Mouse (Mus musculus) neutrophil, adult 59 days (primary cell): Measurements from ENCODE around the gene Defa31. TPM values are rescaled to one million over a fixed set of nuclear protein-coding genes. Genes with fewer than 3 reads are reported as not detected.

Experiments
- total RNA-seq, 2 experiments: library from RNA; stranded (reverse); gene quantifications; 1 replicate in 1 of 2; 2 replicates in 1 of 2; pipeline ENCODE4 v1.2.4; 2023

The Defa31 gene
- not detected for total RNA-seq

DNA sequence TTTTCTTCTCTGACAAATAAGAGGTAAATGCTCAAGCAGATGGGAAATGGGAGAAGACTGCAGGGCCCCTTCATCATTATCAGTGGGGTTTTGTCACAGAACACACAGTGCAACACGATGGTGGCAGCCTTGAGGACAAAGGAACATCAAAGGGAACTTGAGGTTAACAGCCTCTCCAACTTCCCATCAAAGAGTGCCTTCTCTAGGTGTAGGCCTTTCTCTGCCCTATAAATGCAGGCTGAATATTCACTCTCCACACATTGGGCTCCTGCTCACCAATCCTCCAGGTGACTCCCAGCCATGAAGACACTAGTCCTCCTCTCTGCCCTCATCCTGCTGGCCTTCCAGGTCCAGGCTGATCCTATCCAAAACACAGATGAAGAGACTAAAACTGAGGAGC is at the start of gene Defa31:
Gene Defa31, plus strand, starts transcription at position 301 of the 400 bp plus-strand sequence.

DNA sequence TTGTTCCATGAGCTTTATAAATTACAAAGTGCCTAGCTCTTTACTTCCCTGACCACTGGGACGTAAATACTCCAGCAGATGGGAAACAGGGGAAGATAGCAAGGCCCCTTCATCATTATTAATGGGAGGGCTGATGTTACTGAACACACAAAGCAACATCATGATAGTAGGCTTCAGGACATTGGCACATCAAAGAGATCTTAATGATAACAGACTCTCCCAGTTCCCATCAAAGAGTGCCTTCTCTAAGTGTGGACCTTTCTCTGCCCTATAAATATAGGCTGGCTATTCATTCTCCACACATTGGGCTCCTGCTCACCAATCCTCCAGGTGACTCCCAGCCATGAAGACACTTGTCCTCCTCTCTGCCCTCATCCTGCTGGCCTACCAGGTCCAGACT is 29.4 kb upstream of the Defa31 start, which contains the start of gene Defa22:
Gene Defa22, plus strand, starts transcription at position 301 of the 400 bp plus-strand sequence.

DNA sequence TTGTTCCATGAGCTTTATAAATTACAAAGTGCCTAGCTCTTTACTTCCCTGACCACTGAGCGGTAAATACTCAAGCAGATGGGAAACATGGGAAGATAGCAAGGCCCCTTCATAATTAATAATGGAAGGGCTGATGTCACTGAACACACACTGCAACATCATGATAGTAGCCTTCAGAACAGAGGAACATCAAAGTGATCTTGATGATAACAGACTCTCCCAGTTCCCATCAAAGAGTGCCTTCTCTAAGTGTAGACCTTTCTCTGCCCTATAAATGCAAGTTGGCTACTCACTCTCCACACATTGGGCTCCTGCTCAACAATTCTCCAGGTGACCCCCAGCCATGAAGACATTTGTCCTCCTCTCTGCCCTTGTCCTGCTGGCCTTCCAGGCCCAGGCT is 9.8 kb downstream of the Defa31 start, which contains the start of gene Gm15293:
Gene Gm15293, plus strand, starts transcription at position 301 of the 400 bp plus-strand sequence.

Other genes starting within 250 kb of the Defa31 start
- not detected for gene AY761185, start 246.9 kb upstream of the Defa31 start, total RNA-seq
- not detected for gene Defa21, start 166.1 kb upstream of the Defa31 start, total RNA-seq
- not detected for gene Defa23, start 136.6 kb upstream of the Defa31 start, total RNA-seq
- gene Defa35, start 126.6 kb upstream of the Defa31 start, total RNA-seq, result not detected
- not detected for gene Defa25, start 107.2 kb upstream of the Defa31 start, total RNA-seq
- gene Gm14851, start 95.6 kb upstream of the Defa31 start, total RNA-seq, result not detected
- not detected for gene Defa30, start 57.0 kb upstream of the Defa31 start, total RNA-seq
- gene Defa22, start 29.3 kb upstream of the Defa31 start, total RNA-seq, result not detected
- not detected for gene Gm15293, start 9.9 kb downstream of the Defa31 start, total RNA-seq
- gene Gm15292, start 58.1 kb downstream of the Defa31 start, total RNA-seq, result not detected
- gene Defa27, start 123.9 kb downstream of the Defa31 start, total RNA-seq, result not detected
- gene Defa29, start 135.4 kb downstream of the Defa31 start, total RNA-seq, result not detected
- not detected for gene Defa2, start 186.9 kb downstream of the Defa31 start, total RNA-seq
- not detected for gene Defa33, start 200.2 kb downstream of the Defa31 start, total RNA-seq
- not detected for gene Defa36, start 235.8 kb downstream of the Defa31 start, total RNA-seq